Mouse (Mus musculus) embryonic facial prominence, embryonic 11.5 days (tissue): Measurements from ENCODE around the gene Hivep3. TPM values are rescaled to one million over a fixed set of nuclear protein-coding genes. Genes with fewer than 3 reads are reported as not detected.
A peak's percentile ranks its signal among the peaks of the same experiment; 100 is the strongest.

ENCODE experiments used
- ATAC-seq: fragments of 200-750 bp; cut with Nextera tagmentation; replicated peaks from 2 replicates; pipeline ENCODE4 v1.8.0; 2017; ENCODE audit warnings: low read depth; ENCODE audit not compliant: insufficient number of reproducible peaks, low FRiP score, low TSS enrichment
- DNase-seq: peaks from one replicate; pipeline ENCODE4 v3.0.0-alpha.2; 2015; ENCODE audit warnings: low spot score
- H3K27ac ChIP-seq: fragments of 300-500 bp; sonication (generic); replicated peaks from 2 replicates; pipeline ENCODE4 v1.5.1; 2014; ENCODE audit warnings: mild to moderate bottlenecking, low read depth, low read length, control low read depth
- H3K27me3 ChIP-seq: fragments of 300-500 bp; sonication (generic); 2 replicates; pipeline ENCODE4 v1.6.1; 2014; ENCODE audit warnings: mild to moderate bottlenecking, low read length, moderate library complexity, mixed read lengths; ENCODE audit not compliant: control insufficient read depth, insufficient read depth
- H3K36me3 ChIP-seq: fragments of 300-500 bp; sonication (generic); replicated peaks from 2 replicates; pipeline ENCODE4 v1.6.1; 2014; ENCODE audit warnings: low read depth, mild to moderate bottlenecking, low read length, moderate library complexity, mixed read lengths; ENCODE audit not compliant: control insufficient read depth, insufficient read depth
- H3K4me1 ChIP-seq: fragments of 300-500 bp; sonication (generic); 2 replicates; pipeline ENCODE4 v1.6.1; 2014; ENCODE audit warnings: low read length, mixed read lengths; ENCODE audit not compliant: control insufficient read depth, insufficient read depth
- H3K4me2 ChIP-seq: fragments of 300-500 bp; sonication (generic); 2 replicates; pipeline ENCODE4 v1.6.1; 2014; ENCODE audit warnings: low read depth, mild to moderate bottlenecking, control low read depth, low read length, moderate library complexity
- H3K4me3 ChIP-seq: fragments of 300-500 bp; sonication (generic); 2 replicates; pipeline ENCODE4 v1.5.1; 2014; ENCODE audit warnings: low read depth, low read length, control low read depth
- H3K9ac ChIP-seq: fragments of 300-500 bp; sonication (generic); replicated peaks from 2 replicates; pipeline ENCODE4 v1.6.1; 2014; ENCODE audit warnings: mild to moderate bottlenecking, control low read depth, low read length
- H3K9me3 ChIP-seq: fragments of 300-500 bp; sonication (generic); replicated peaks from 2 replicates; pipeline ENCODE4 v1.6.1; 2016; ENCODE audit warnings: mild to moderate bottlenecking, low read length, inconsistent platforms, mixed read lengths; ENCODE audit not compliant: control insufficient read depth
- WGBS: fragments of 180-500 bp; shearing (Covaris S2); extraction: QIAGEN DNeasy Blood & Tissue Kit; methylation state at CpG from one replicate; pipeline ENCODE4 v1.1.7; 2014; 5-methylcytosine and 5-hydroxymethylcytosine counted together
- polyA plus RNA-seq: library from polyadenylated mRNA; unstranded; fragments of >200 nt; fragmentation: Nextera tagmentation; extraction: Ambion mirVana; gene quantifications from 2 replicates; pipeline ENCODE4 v1.2.1, GENCODE M21; 2014

Gene Hivep3
- polyA plus RNA-seq, 1 experiment from 2014 or later = 1.6 TPM

- Histone ChIP-seq H3K27ac (no peak overlapping the region), H3K9me3 (no peaks in the 10 kb centered on the region), H3K27me3 (no peaks in the 10 kb centered on the region; the same call in 1 of the 2 replicates), H3K4me3 (no peak overlapping the region), H3K4me2 (no peak overlapping the region), H3K36me3 (no peaks in the 10 kb centered on the region), H3K9ac (no peak overlapping the region), H3K4me1 (no peaks in the 10 kb centered on the region)
- no peak for DNase-seq
- 85% methylated on average over 5 of the region's 5 CpGs for WGBS
- ATAC-seq = no peak
These were observed 430.7 kb downstream of the Hivep3 start for GRCm38 (mm10) chr4:120164316-120164715.

- Histone ChIP-seq H3K4me2 (no peak overlapping the region), H3K9me3 (no peaks in the 10 kb centered on the region), H3K36me3 (no peaks in the 10 kb centered on the region), H3K4me1 (no peaks in the 10 kb centered on the region), H3K27me3 (no peaks in the 10 kb centered on the region), H3K27ac (no peak overlapping the region), H3K9ac (no peak overlapping the region), H3K4me3 (no peak overlapping the region)
- DNase-seq (no peak), ATAC-seq (no peak)
- WGBS = 94% methylated on average over 6 of the region's 6 CpGs
These were observed 434.2 kb downstream of the Hivep3 start for GRCm38 (mm10) chr4:120167778-120168177.

GRCm38 (mm10) chr4:120168346-120168745 lies 434.8 kb downstream of the Hivep3 start:
- H3K4me1 ChIP-seq = no peaks in the 10 kb centered on the region
- no peaks in the 10 kb centered on the region for H3K36me3 ChIP-seq
- no peak overlapping the region for H3K27ac ChIP-seq
- no peak for ATAC-seq
- H3K27me3 ChIP-seq = no peaks in the 10 kb centered on the region
- H3K4me2 ChIP-seq = no peak overlapping the region
- no peaks in the 10 kb centered on the region for H3K9me3 ChIP-seq
- H3K9ac ChIP-seq = no peak overlapping the region
- DNase-seq = no peak
- H3K4me3 ChIP-seq = no peak overlapping the region
- 91% methylated on average over 4 of the region's 4 CpGs for WGBS

- no peak overlapping the region for H3K27ac ChIP-seq
- 65% methylated on average over 9 of the region's 9 CpGs for WGBS
- no peak overlapping the region for H3K4me3 ChIP-seq
- no peak for DNase-seq
- H3K27me3 ChIP-seq = no peaks in the 10 kb centered on the region
- no peak overlapping the region for H3K9ac ChIP-seq
- no peak overlapping the region for H3K4me2 ChIP-seq
- H3K36me3 ChIP-seq = no peaks in the 10 kb centered on the region
- H3K9me3 ChIP-seq = no peaks in the 10 kb centered on the region
- no peaks in the 10 kb centered on the region for H3K4me1 ChIP-seq
- ATAC-seq = no peak
These were observed 436.9 kb downstream of the Hivep3 start for GRCm38 (mm10) chr4:120170387-120170936.

GRCm38 (mm10) chr4:120172050-120172684 lies 438.6 kb downstream of the Hivep3 start:
- no peak overlapping the region for H3K4me3 ChIP-seq

GRCm38 (mm10) chr4:120179123-120179522 lies 445.5 kb downstream of the Hivep3 start:
- Histone ChIP-seq H3K4me1 (no peaks in the 10 kb centered on the region), H3K36me3 (no peaks in the 10 kb centered on the region), H3K9ac (no peak overlapping the region), H3K4me3 (no peak overlapping the region), H3K9me3 (no peaks in the 10 kb centered on the region), H3K27me3 (no peaks in the 10 kb centered on the region), H3K27ac (no peak overlapping the region), H3K4me2 (no peak overlapping the region)
- DNase-seq (no peak), ATAC-seq (no peak)
- WGBS = 73% methylated on average over 4 of the region's 4 CpGs

More at GRCm38 (mm10) chr4:120172050-120172684, 438.6 kb downstream of the Hivep3 start:
- no peak overlapping the region for H3K27ac ChIP-seq
- DNase-seq (peak; percentile 15), ATAC-seq (peak; percentile 70)
- no peaks in the 10 kb centered on the region for H3K36me3 ChIP-seq
- no peak overlapping the region for H3K9ac ChIP-seq
- no peaks in the 10 kb centered on the region for H3K9me3 ChIP-seq
- H3K4me2 ChIP-seq = no peak overlapping the region
- no peaks in the 10 kb centered on the region for H3K27me3 ChIP-seq
- no peaks in the 10 kb centered on the region for H3K4me1 ChIP-seq
- WGBS = 24% methylated on average over 7 of the region's 7 CpGs

- Histone ChIP-seq H3K27ac (no peak overlapping the region), H3K9ac (no peak overlapping the region), H3K27me3 (no peaks in the 10 kb centered on the region), H3K4me1 (no peaks in the 10 kb centered on the region), H3K4me3 (no peak overlapping the region), H3K36me3 (no peaks in the 10 kb centered on the region), H3K9me3 (no peaks in the 10 kb centered on the region), H3K4me2 (no peak overlapping the region)
- ATAC-seq (no peak), DNase-seq (no peak)
These were observed 447.0 kb downstream of the Hivep3 start for GRCm38 (mm10) chr4:120180535-120180934.

- no peak for ATAC-seq
These were observed 450.9 kb downstream of the Hivep3 start for GRCm38 (mm10) chr4:120184374-120184991.

More at GRCm38 (mm10) chr4:120184374-120184991, 450.9 kb downstream of the Hivep3 start:
- 30% methylated on average over 5 of the region's 5 CpGs for WGBS
- Histone ChIP-seq H3K4me2 (no peak overlapping the region), H3K9me3 (no peaks in the 10 kb centered on the region), H3K27ac (no peak overlapping the region), H3K9ac (no peak overlapping the region), H3K4me1 (no peaks in the 10 kb centered on the region), H3K27me3 (no peaks in the 10 kb centered on the region), H3K36me3 (no peaks in the 10 kb centered on the region), H3K4me3 (no peak overlapping the region)
- peak; percentile 72 for DNase-seq
